Mouse (Mus musculus) thymus, postnatal 25 days (tissue): ENCODE measurements at regions not wholly inside any gene's neighbourhood (a gene's known extent, or its start where the extent isn't known, plus 50 kb on each side); places are given as distances from the start of the nearest gene placed in this dataset.
"Not testable (repeated sequence)": the region's sequence is repeated elsewhere in the genome, so short reads cannot be mapped to it uniquely, and the experiment has no call there.

ENCODE experiments used
- DNase-seq: peaks from one replicate; pipeline ENCODE4 v3.0.0; 2022

- DNase-seq = no peak
Observed at GRCm38 (mm10) chr10:117458271-117459040, 78.6 kb upstream of the Cpsf6 start.

DNA sequence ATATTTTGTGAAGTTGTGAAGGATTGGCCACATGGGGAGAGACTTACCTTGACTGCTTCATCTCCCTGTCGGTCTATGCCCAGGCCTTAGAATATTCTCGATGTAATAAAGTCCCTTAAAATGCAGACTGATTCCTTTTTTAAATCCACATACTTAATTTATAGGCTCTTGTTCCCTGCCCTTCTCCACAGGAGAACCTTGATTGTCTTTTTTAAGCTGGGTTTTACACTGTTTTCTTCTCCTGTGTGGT lies 77.8 kb upstream of the Cpsf6 start:
- DNase-seq = no peak

DNA sequence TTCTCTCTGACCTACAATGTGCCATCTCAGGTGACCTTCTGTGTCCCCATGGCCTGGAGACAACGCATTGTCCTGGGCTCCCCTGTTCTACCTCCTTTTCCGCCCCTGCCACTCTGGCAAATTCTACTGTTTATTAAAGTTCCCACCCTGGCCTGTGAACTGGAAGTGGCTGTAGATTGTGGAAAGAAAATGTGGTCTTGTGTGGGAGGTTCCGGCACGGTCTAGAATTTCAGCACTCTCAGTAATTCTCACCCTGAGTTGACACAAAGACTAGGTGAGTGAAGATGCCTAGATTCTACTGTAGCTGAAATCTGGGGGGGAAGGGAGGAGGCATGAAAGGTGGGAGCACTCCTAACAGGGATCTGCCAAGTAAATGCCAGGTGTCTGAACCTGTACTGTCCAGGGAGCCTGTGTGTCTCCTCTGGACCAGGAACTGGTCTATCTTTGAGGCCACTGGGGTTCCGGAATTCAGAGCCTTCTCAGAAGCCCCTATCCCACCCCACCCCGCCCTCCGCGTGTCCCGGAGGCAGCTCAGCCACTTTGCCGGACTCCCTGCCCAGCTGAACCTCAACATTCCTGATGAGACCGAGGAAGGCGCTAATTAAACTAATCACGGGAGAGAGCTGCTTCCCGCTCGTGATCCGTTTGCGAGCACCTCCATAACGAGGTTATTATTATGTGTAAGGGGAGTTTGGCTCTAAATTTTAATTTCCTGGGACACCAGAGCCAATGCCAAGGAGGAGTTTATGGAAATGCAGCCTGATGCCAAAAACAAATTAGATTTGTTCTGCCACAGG lies 77.3 kb upstream of the Cpsf6 start:
- no peak for DNase-seq

DNA sequence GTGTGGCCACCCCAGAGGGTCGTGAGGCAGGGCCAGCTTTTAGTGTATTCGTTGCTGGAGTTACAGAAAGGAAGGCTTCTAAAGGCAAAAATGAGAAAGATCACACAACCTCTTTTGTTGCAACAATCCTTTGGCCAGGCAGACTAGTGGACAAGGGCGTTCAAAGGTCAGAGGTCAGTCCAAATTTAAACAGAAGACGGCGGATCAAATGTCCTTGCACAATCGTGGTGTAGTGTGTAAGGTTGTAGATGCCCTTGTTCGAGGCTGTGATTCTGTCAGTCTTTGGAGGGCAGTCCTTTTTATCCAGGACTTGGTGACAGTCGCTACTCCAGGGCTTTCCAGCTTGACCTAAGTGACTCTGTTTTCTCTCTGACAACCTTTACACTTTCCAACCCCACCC lies 76.6 kb upstream of the Cpsf6 start:
- no peak for DNase-seq

- peak; percentile 70 for DNase-seq
Observed at GRCm38 (mm10) chr10:117455595-117456302, 75.9 kb upstream of the Cpsf6 start.

- DNase-seq = no peak
Observed at GRCm38 (mm10) chr10:117454711-117455591, 75.1 kb upstream of the Cpsf6 start.

DNA sequence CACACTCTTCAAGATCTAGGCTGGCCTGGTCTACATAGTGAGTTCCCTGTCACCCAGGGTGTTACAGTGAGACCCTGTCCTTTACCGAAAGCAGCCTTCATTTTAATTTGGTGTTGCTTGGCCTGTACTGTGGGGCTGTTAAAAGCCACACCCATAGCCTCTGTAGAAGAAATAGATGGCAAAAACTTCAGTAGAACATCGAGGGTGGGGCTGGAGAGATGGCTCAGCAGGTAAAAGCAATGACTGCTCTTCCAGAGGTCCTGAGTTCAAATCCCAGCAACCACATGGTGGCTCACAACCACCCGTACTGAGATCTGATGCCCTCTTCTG lies 74.3 kb upstream of the Cpsf6 start:
- no peak for DNase-seq

DNA sequence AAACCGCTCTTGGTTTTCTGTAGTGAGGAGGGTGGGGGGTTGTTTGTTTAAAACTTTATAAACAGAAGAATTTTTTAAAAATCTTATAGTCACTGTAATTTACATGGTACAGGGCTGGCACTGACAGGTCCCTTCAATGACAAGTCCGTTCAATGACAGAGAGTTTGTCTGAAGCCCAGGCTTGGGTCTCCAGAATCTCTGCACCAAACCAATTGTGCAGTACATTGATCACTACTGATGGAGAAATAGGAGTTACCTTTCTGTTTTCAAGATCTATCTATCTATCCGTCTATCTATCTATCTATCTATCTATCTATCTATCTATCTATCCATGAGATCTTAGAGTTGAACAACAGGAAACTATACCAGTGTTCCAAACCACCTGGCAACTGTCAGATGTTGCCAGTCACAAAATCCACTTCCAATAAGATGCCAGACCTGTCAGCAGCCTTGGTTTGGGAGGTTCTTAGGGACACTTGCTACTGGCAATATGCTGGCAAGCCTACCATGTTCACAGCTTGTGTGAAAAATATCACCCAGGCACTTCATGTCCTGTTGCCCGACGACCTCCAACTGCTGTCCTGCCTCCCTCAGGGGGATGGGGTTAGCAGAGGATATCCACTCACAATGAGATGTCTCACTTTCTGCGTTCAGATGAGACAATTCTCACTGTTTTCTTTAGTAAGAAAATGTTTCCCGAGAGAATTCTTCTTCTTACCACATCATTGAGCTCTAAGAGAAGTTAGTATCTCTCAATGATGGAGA lies 73.8 kb upstream of the Cpsf6 start:
- DNase-seq = no peak

GRCm38 (mm10) chr10:117452190-117452950 lies 72.6 kb upstream of the Cpsf6 start:
- peak; percentile 38 for DNase-seq

DNA sequence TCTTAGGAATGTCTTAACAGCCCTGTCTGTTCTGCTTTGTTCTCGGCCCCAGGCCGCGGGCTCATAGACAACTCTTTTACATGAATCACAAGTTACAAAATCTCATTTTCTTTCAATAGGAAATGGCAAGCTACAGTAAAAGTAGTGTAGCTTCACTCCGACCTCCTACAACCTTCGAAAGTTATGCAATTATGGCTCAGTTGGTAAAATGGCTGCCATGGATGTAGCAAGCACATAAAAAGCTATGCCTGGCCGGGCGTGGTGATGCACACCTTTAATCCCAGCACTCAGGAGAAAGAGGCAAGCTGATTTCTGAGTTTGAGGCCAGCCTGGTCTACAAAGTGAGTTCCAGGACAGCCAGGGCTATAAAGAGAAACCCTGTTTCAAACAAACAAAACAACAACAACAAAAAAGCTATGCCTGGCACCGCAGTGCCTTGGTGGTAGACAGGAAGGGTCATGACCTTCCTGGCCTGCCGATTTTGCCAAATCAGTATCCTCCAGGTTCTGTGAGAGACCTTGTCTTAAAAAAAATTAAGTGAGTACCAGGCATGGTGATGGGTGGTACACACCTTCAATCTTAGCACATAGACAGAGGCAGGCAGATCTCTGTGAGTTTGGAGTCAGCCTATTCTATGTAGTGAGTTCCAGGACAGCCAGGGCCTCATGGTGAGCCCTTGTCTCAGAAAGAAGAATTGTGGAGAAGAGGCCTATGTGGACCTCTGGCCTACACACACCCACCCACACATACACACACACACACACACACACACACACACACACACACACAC lies 71.8 kb upstream of the Cpsf6 start:
- no peak for DNase-seq

DNA sequence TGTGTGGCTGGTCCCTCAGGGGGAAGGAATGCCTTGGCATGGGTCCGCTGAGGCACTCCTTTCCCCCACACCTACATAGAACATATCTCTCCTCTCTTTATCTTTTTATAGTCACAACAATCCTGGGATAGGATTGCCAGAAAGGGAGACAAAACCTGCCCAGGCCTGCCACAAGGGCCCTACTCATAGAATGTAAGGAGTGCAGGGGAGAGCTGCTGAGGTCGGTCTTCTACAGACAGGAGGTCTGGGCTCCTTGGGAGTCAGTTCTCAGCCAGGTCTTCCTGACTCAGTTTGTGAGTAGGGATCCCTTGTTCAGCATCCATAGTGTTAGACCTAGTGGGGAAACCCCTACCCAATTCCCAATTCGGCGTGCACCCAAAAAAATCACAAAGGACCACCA lies 70.8 kb upstream of the Cpsf6 start:
- no peak for DNase-seq

- no peak for DNase-seq
Observed at GRCm38 (mm10) chr10:117450240-117450569, 70.4 kb upstream of the Cpsf6 start.

- DNase-seq = no peak
Observed at GRCm38 (mm10) chr10:117449416-117450239, 69.8 kb upstream of the Cpsf6 start.

- not testable (repeated sequence) for DNase-seq
Observed at GRCm38 (mm10) chr10:117448783-117449182, 69.0 kb upstream of the Cpsf6 start.

- DNase-seq = no peak
Observed at GRCm38 (mm10) chr10:117447626-117448025, 67.8 kb upstream of the Cpsf6 start.

DNA sequence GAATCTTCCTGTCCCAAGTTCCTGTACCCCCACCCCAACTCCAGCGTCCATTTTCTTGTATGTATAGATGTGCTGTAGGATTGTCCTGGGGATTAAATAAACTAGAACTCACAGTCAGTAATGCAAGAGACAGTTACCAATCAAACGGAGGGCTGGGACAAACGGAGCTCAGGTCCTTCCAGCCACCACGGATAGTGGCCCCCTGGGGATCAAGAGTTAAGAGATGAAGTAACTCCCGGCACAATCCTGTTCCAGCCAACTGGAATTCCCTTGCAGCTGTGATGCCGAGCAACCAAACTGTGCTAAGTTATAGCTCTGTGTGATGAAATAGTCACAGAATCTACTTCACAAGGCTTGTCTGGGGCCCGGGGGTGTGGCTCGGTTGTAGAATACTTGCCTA lies 67.4 kb upstream of the Cpsf6 start:
- no peak for DNase-seq

DNA sequence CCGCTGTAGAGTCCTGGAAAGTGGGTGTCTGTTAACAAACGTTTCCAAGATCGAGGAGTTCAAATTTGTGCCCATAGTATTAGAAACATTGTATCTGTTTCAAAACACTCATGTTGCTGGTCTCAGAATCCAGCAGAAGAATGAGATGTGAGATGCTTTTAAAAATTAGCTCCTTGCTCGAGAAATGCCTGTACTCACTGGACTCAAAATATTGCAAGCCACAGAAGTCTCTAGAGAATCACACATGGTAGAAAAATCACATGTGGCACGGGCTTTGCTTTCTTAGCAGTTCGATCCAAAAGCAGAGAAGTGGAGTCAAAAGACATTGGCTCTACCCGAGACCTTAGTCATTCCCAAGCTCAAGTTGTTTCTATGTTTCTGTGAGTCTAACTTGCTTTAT lies 67.0 kb upstream of the Cpsf6 start:
- DNase-seq = no peak

DNA sequence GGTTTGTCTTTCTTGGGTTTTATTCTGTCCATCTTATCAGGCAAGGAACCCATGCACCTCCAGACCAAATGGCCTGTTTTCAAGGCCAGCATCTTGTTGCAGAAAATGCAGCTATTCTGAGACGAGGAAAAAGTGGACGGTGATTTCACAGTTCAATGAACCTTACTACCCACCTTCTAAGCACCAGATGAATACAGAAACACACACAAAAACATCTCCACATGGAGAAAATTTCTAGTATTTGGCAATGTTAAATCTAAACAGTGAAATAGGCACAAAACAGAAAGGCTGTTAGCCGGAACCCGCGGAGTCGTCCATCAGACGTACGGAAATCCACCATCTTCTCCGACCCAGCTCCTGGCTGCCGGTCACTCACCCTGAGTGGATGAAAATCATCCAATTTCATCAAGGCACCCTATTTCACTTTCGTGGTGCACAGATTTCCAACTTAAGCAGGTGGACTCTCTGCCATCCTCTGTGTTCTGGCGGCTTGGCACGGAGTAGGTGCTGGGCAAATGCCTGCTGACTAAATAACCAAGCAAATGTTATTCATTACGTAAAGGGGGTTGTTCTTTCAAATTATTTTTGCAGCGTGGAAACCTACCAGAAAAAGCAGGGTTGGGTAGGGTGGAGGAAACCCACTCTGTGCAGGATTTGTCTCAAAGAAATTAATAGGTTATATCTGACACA lies 66.1 kb upstream of the Cpsf6 start:
- no peak for DNase-seq

DNA sequence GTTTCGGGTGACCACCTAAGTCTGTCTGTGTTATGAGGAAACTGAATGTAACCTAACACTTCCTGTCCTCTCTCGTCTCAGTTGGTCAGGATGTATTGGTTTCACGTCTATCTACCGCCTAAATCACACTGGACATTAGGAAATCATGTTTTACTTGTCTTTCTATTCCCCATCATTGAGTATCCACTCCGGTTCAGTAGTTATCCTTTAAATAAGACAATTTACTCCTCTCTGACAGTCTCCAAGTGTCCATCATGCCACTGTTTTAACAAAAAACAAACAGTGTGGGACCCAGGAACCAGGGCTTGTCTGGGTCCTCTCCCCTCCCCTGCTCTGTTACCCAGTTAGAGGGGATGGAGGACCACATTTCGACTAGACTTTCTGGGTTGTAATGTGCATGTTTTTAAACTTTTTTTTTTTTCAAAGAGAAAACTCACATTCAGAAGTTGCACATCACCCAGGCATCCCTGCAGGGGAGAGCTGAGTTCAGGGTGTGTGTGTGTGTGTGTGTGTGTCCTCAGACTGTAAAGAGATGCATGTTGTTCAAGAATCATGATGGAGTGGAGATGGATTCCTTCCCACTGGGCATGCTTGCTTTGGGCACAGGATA lies 65.5 kb upstream of the Cpsf6 start:
- no peak for DNase-seq
